Mouse (Mus musculus): Measurements from ENCODE around the gene Wnt5a.

DNA sequence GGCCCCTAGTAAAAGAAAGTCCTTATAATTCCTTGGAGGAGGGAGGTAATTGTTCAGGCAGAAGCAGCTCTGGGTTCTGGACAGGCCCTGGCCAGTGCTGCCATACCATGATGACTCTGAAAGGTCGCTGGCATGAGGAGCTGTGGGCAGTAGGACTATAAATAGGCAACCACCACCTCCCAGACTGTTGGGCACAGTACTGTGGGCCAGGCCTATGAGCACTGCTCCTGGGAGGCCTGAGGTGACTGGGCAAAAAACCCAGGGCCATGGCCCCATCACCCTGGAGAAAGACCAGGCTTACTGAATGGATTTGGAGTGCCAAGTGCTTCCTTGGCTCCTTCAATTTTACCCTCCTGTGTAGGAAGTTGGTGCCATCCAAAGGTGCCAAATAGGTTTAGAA, 16.6 kb downstream of the Wnt5a start:
- TF ChIP-seq GATA1 (IDR thresholded peaks at IDR 0.05; ENCODE audit: low read length) (no peak), TAL1 (IDR thresholded peaks at IDR 0.05; ENCODE audit: low read length) (no peak)

Data from erythroblast, embryonic 14.5 days (primary cell).